Mouse (Mus musculus) heart, postnatal 10 days (tissue): Measurements from ENCODE around the gene Snrpg. TPM values are rescaled to one million over a fixed set of nuclear protein-coding genes. Genes with fewer than 3 reads are reported as not detected.
"Not testable (repeated sequence)": the region's sequence is repeated elsewhere in the genome, so short reads cannot be mapped to it uniquely, and the experiment has no call there.

Experiments
- DNase-seq, 2 experiments: peaks; one replicate each; pipeline ENCODE4 v3.0.0; 2021
- intact Hi-C: fragments of 180-260 bp; cut with DNase I; formaldehyde crosslinking; loops from one replicate; pipeline ENCODE4 v1.15.1; 2025
- total RNA-seq, 2 experiments: library from RNA; stranded (reverse); gene quantifications; 2 replicates each; pipeline ENCODE4 v1.2.3; 2021

Gene Snrpg
- 10 to 100 TPM; 64.9 to 74.6 TPM for total RNA-seq

DNA sequence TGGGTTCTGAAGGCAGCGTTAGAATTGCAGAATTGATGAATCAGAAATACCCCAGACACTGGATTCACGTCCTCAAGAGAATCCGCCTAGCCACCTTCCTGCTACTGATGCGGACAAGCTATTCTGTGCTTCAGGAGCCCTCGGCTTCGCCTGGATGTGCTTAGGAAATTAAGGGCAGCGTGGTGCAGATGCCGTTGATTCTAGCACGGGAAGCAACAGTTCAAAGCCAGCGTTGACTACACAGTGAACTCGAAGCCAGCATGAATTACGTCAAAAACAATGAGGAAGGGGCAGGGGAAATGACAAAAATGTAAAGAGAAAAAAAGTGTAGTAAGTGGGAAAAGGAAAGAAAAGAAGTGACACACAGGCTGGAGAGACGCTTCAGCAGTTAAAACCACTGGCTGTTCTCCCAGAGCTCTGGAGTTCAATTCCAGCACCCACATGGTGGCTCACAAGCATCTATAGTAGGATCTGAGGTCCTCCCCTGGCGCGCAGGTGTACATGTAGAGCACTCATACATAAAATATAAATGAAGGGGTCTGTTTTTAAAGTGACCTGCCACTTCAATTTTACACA lies at the start of gene Snrpg:
TSS of gene Snrpg (plus strand) at position 541 of the 576 bp plus-strand sequence.
- no peak for DNase-seq
- intact Hi-C loops, result loop anchor here (2.0 kb wide), 1 partner anchor 26 kb away; the partner anchor contains the start of gene Pcyox1

- no peak for DNase-seq
- intact Hi-C loops, result no loop called here
Measured at GRCm38 (mm10) chr6:86322031-86322563, 49.0 kb upstream of the Snrpg start.

DNA sequence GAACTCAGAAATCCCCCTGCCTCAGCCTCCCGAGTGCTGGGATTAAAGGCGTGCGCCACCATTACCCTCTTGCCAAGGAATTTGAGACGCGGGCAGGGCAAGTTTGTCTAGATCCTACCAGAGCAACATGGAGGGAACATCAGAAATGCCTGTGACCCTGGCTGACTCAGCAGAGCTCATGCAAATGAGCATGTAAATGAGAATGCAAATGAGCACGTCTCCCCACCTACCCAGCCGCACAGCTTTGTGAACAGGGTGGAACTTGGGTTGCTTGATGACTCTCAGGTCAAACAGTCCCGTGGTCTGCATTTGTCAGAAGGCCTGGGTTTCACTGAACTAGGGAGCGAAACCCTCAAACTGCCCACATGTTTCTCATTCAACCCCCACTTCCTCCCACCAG lies 48.1 kb upstream of the Snrpg start:
- intact Hi-C loops, result no loop called here
- DNase-seq, result no peak

DNA sequence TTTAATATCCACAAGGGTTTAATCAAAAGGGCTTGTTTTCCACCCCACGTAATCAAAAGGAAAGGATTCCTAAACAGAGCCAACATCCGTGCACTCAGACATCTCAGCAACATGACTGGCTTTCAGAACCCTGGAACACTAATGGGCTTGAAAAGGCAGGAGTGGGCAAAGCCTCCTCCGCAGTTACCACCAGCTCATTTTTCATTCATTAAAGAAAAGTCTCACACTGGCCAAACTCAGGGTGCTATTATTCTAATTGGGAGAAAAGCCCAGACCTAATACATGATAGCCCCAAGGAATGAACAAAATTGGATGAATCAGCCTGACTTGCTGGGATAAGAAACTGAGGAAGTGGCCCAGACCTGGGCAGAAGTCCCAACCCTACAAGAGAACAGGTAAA lies 46.7 kb upstream of the Snrpg start:
- intact Hi-C loops, result no loop called here
- no peak for DNase-seq

GRCm38 (mm10) chr6:86325646-86326045 lies 45.5 kb upstream of the Snrpg start:
- DNase-seq, result no peak
- intact Hi-C loops, result no loop called here

DNA sequence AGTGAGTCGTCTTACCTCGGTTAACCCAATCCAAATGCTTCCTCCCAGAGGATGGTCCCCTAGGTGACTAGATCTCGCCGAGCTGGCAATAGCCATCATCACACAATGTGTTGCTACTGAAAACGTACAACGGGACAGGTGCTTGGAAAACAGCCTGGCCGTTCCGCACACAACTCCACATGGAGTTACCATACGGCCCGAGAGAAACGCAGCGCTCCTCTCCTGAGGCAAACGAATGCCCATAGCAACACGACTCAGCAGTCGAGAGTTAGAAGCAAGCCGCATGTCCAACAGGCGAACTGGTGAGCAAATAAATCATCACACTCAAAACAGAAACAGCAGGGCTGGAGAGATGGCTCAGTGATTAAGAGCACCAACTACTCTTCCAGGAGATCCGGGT lies 44.2 kb upstream of the Snrpg start:
- DNase-seq, result no peak
- intact Hi-C loops, result no loop called here

GRCm38 (mm10) chr6:86328369-86328768 lies 42.7 kb upstream of the Snrpg start:
- intact Hi-C loops, result no loop called here
- no peak for DNase-seq

DNA sequence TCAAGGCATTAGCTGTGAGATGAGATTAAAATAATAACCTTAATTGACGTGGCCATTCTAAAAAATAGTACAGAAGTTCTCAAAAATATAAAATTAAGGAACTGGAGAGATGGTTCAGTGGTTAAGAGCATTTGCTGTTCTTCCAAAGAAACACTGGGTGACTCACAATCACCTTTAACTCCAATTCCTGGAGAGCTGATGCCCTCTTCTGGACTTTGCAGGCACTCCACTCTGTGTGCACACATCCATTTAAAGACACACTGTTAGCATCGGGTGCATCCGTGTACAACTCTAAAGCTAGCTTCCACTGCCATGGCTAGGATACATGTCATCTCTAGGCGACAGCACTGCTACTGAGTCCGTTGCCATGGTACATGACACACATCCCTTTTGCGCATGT lies 41.2 kb upstream of the Snrpg start:
- DNase-seq, result no peak
- intact Hi-C loops, result no loop called here

- intact Hi-C loops, result no loop called here
Measured at GRCm38 (mm10) chr6:86335121-86335849, 35.8 kb upstream of the Snrpg start.

DNA sequence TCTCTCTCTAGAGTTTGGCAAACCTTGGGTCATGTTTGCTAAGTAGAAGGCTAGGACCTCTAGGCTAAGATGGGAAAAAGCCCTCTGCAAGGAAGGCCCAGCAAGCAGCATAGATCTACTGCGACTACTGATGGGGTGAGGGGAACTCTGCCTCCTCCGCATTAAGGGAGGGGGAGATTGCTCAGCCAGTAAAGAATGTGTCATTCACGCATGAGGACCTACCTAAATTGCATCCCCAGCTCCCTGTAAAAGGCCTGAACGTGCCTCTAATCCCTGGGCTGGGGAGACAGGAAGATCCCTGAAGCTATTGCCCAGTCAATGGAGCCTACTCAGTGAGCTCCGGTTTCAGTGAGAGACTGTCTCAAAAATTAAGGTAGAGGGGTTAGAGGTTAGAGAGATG lies 35.2 kb upstream of the Snrpg start:
- no peak for DNase-seq
- intact Hi-C loops, result no loop called here

More at GRCm38 (mm10) chr6:86335121-86335849, 35.8 kb upstream of the Snrpg start:
- no peak for DNase-seq

DNA sequence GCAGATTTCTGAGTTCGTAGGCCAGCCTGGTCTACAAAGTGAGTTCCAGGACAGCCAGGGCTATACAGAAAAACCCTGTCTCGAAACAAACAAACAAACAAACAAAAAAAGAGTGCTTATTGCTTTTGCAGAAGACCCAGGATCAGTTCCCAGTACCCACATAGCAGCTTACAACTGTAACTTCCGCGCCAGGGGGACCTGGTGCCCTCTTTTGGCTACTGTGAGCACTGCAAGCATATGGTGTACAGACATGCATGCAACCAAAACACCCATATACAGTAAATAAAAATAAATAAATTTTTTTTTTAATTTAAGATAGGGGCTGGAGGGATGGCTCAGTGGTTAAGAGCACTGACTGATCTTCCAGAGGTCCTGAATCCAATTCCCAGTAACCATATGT lies 34.8 kb upstream of the Snrpg start:
- intact Hi-C loops, DNase-seq: not testable (repeated sequence)

GRCm38 (mm10) chr6:86343656-86344055 lies 27.4 kb upstream of the Snrpg start:
- intact Hi-C loops, result no loop called here
- DNase-seq, result no peak

- DNase-seq, result no peak
- intact Hi-C loops, result no loop called here
Measured at GRCm38 (mm10) chr6:86346063-86346462, 25.0 kb upstream of the Snrpg start.

- DNase-seq, result peak; percentile 37 to 53
- intact Hi-C loops, result no loop called here
Measured at GRCm38 (mm10) chr6:86349257-86349656, 21.8 kb upstream of the Snrpg start.

- no peak for DNase-seq
- intact Hi-C loops, result no loop called here
Measured at GRCm38 (mm10) chr6:86354948-86355347, 16.2 kb upstream of the Snrpg start.

DNA sequence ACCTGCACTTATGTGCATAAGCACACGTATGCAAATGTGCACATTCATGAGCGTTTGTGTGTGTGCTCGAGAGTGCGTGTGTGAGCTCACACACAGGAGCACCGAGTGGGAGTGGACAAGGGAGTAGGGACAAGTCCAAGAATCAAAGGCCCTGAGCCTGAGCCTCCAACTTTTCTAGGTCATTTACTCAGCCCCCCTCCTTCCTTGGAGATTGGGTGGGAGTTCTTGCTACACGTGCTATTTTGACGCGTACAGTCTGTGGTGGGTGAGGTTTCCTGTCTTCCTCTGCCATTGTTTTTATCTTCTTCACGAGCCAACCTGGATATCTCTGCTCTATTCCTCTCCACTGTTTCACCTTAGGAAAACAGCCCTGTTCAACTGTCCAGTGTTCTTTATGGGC lies 14.1 kb upstream of the Snrpg start:
- no peak for DNase-seq
- intact Hi-C loops, result no loop called here

- DNase-seq, result no peak
- intact Hi-C loops, result loop anchor here (5.0 to 10.0 kb wide), 2 partner anchors 338 to 426 kb away; no protein-coding TSS in a partner anchor
Measured at GRCm38 (mm10) chr6:86360691-86361090, 10.4 kb upstream of the Snrpg start.

DNA sequence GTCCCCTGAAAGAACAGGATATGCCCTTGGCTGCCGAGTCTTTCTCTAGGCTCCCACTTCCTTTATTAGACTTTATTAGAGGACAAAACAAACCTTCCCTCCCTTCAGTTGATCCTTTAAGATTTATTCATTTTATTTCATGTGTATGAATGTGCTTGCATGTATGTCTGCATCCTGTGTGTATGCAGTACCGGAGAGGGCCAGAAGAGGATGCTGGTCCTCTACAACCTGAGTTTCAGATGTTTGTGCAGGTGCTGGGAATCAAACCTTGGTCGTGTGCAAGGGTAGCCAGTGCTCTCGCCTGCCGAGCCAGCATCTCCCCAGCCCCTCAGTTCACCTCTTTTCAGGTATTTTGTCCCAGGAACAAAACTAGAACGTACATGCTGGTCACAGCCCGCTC lies 9.7 kb upstream of the Snrpg start:
- intact Hi-C loops, result loop anchor here (5.0 to 10.0 kb wide), 2 partner anchors 339 to 427 kb away; no protein-coding TSS in a partner anchor
- DNase-seq, result no peak

- intact Hi-C loops, result loop anchor here (1.0 to 10.0 kb wide), 6 partner anchors 37 to 430 kb away; partner anchors contain the start of gene Tgfa
- DNase-seq, result peak; percentile 86 to 91
Measured at GRCm38 (mm10) chr6:86364442-86365141, 6.5 kb upstream of the Snrpg start.

GRCm38 (mm10) chr6:86365371-86366124 lies 5.6 kb upstream of the Snrpg start, which contains the start of gene Fam136a:
TSS of gene Fam136a (plus strand) at chr6:86365646.
- DNase-seq, result peak; percentile 96 to 98
- intact Hi-C loops, result loop anchor here (2.0 to 10.0 kb wide), 2 partner anchors 171 to 431 kb away; partner anchors contain the start of gene Tgfa
